Mouse (Mus musculus) neural tube, embryonic 15.5 days (tissue): ENCODE results near the gene Ndufa10. TPM values are rescaled to one million over a fixed set of nuclear protein-coding genes. Genes with fewer than 3 reads are reported as not detected.

Source experiments
- ATAC-seq: fragments of 200-750 bp; cut with Nextera tagmentation; 2 replicates; pipeline ENCODE4 v1.8.0; 2017; ENCODE audit warnings: mild to moderate bottlenecking, moderate TSS enrichment, moderate library complexity; ENCODE audit not compliant: low FRiP score
- H3K27ac ChIP-seq: fragments of 300-500 bp; sonication (generic); replicated peaks from 2 replicates; pipeline ENCODE4 v1.5.1; 2015; ENCODE audit warnings: mild to moderate bottlenecking, inconsistent platforms
- H3K27me3 ChIP-seq: fragments of 300-500 bp; sonication (generic); replicated peaks from 2 replicates; pipeline ENCODE4 v1.6.1; 2015; ENCODE audit warnings: inconsistent platforms
- H3K36me3 ChIP-seq: fragments of 300-500 bp; sonication (generic); 2 replicates; pipeline ENCODE4 v1.6.1; 2015; ENCODE audit warnings: inconsistent platforms
- H3K4me1 ChIP-seq: fragments of 300-500 bp; sonication (generic); 2 replicates; pipeline ENCODE4 v1.6.1; 2015; ENCODE audit warnings: inconsistent platforms
- H3K4me2 ChIP-seq: fragments of 300-500 bp; sonication (generic); 2 replicates; pipeline ENCODE4 v1.6.1; 2015; ENCODE audit warnings: inconsistent platforms, mild to moderate bottlenecking, moderate library complexity
- H3K4me3 ChIP-seq: fragments of 300-500 bp; sonication (generic); replicated peaks from 2 replicates; pipeline ENCODE4 v1.5.1; 2015; ENCODE audit warnings: mild to moderate bottlenecking, inconsistent platforms
- H3K9ac ChIP-seq: fragments of 300-500 bp; sonication (generic); replicated peaks from 2 replicates; pipeline ENCODE4 v1.6.1; 2015; ENCODE audit warnings: mild to moderate bottlenecking, inconsistent platforms
- H3K9me3 ChIP-seq: fragments of 300-500 bp; sonication (generic); replicated peaks from 2 replicates; pipeline ENCODE4 v1.6.1; 2016; ENCODE audit warnings: inconsistent platforms
- WGBS: fragments of 180-500 bp; shearing (Covaris S2); methylation state at CpG from one replicate; pipeline ENCODE4 v1.1.7; 2015; ENCODE audit warnings: mixed read lengths; 5-methylcytosine and 5-hydroxymethylcytosine counted together
- polyA plus RNA-seq: library from polyadenylated mRNA; unstranded; fragments of >200 nt; fragmentation: Nextera tagmentation; extraction: Ambion mirVana; gene quantifications from 2 replicates; pipeline ENCODE4 v1.2.1, GENCODE M21; 2015

Ndufa10 gene
- polyA plus RNA-seq, 1 experiment from 2014 or later = 343 TPM

DNA sequence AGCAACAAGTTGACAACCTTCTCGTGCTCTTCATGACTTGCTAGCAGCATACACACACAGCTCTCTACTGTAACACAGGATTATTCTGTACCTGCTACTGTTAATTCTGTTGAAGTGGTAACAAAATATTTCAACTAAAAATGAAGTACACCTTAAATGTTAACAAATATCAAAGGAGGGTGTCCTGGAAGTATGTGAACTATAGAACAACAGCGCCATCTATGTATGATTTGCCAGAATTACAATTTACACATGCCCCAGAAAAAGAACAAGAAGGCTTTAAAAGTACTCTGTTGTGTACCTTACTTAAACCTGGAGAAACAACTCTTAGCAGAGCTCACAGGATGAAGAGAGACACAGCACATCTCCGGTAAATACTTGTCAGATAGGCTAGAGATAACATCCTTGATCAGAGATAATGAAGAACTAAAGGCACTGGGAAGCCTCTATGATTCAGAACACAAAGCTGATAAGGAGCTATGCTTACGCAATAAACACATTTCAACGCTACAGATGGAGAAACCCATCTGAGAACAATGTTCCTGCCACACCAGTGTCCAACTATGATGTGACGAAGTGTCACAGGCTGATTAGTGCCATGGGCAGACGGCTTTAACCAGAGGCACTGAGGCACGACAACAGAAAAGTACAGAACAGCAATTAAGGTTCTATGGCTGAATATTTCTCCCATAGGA is 19.8 kb downstream of the Ndufa10 start:
- Histone ChIP-seq H3K9me3 (no peaks in the 10 kb centered on the region), H3K4me2 (no peak overlapping the region), H3K27me3 (no peaks in the 10 kb centered on the region), H3K4me1 (no peaks in the 10 kb centered on the region), H3K9ac (no peak overlapping the region), H3K36me3 (peaks cover 76% of the 10 kb centered on the region), H3K4me3 (no peak overlapping the region), H3K27ac (no peak overlapping the region)
- WGBS = 75% methylated on average over 8 of the region's 8 CpGs
- no peak for ATAC-seq

DNA sequence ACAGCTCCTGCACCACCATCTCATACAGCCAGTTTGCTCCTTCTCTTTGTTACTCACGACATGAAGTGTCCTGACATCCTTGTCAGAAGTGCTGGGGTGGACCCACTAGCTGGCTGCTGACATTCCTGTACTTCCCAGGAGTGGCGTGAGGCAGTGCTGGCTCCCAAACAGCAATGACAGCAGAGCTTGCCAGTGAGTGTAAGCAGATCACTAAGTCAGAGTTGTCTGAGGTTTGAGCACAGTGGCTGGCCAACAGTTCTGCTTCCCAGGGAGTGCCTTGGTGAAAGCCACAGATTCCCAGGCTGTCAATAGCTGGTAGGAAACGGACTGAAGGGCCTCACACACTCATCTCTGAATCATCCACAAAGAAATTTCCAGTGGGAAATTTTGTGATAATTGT is 25.4 kb downstream of the Ndufa10 start:
- Histone ChIP-seq H3K27ac (no peak overlapping the region), H3K9ac (no peak overlapping the region), H3K36me3 (peaks cover 83% of the 10 kb centered on the region), H3K4me2 (no peak overlapping the region), H3K4me1 (no peaks in the 10 kb centered on the region), H3K9me3 (no peaks in the 10 kb centered on the region), H3K27me3 (no peaks in the 10 kb centered on the region), H3K4me3 (no peak overlapping the region)
- 88% methylated on average over 3 of the region's 3 CpGs for WGBS
- ATAC-seq = no peak

DNA sequence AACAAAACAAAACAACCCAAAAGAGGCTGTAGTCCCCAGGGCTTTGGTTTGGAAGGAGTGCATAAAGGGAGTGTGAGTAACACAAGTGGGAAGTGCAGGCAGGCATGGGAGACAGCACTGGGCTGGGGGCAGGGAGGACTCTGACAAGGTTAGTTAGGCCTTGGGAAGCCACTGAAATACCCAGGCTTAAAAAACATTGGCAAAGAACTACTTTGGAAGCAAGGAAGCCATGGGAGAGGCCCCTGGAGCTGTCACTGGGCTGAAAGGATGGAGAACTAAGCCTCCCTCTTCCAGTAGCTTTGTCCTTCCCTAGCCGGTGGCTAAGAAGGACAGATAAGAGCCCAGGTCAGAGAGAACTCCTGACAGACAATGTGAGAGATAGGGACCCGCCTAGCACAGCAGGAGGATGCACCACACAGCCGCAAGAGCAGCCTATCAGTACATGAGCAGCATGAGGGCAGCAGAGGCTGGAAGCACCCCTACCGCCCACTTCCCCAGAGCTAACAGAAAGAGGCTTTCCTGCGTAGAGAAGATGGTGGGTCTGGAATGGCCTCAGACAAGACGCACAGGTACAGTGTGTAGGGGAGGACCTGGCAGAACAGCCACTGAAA is 32.1 kb downstream of the Ndufa10 start:
- Histone ChIP-seq H3K9ac (no peak overlapping the region), H3K27me3 (no peaks in the 10 kb centered on the region), H3K4me2 (no peak overlapping the region), H3K27ac (no peak overlapping the region), H3K4me3 (no peak overlapping the region), H3K9me3 (no peaks in the 10 kb centered on the region), H3K4me1 (peaks cover 22% of the 10 kb centered on the region), H3K36me3 (peaks cover 65% of the 10 kb centered on the region)
- WGBS = 87% methylated on average over 6 of the region's 6 CpGs
- ATAC-seq = no peak

DNA sequence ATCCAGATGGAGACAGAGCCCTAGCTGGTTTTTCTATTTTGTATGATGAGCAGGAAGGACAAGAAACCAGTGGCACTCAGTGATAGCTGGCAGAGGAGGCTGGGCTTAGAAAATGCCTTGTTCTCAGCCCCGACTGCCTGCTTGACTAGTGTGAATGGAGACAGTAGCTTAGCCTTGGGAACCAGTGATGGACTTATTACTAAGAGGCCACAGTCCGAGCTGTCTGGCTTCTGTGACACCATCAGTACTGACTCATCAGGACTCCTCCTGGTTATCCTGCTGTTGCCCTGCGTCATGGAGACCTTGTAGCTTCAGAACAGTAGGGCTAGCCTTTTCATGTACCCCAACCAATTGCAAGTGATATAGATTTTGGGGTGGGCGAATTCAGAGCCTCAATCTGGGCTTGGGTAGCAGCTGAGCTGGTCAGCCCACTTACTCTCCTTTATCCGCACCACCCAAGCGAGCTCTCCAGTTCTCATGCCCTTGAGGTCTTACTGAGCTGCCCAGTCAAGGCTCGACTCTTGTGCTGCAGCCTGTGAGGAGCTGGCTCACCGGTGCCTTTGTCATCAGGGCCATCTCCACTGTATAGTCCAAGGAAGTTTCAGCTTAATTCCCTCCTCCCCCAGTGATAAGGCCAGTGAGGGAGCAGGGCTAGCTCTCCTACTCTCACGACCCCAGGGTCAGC is 33.5 kb downstream of the Ndufa10 start:
- H3K36me3 ChIP-seq = peaks cover 53% of the 10 kb centered on the region

GRCm38 (mm10) chr1:92437678-92438271 is 35.9 kb downstream of the Ndufa10 start:
- H3K9ac ChIP-seq = no peak overlapping the region
- H3K27ac ChIP-seq = peak overlapping the region; percentile 46; the same call in 1 of the 2 replicates
- H3K27me3 ChIP-seq = no peaks in the 10 kb centered on the region
- WGBS = 35% methylated on average over 9 of the region's 9 CpGs
- peak; percentile 73 for ATAC-seq
- H3K4me2 ChIP-seq = no peak overlapping the region
- H3K9me3 ChIP-seq = no peaks in the 10 kb centered on the region
- peaks cover 25% of the 10 kb centered on the region for H3K4me1 ChIP-seq
- no peak overlapping the region for H3K4me3 ChIP-seq
- H3K36me3 ChIP-seq = peaks cover 39% of the 10 kb centered on the region

More for the DNA sequence above, 33.5 kb downstream of the Ndufa10 start:
- Histone ChIP-seq H3K9me3 (no peaks in the 10 kb centered on the region), H3K4me1 (peaks cover 25% of the 10 kb centered on the region), H3K4me3 (no peak overlapping the region), H3K9ac (no peak overlapping the region), H3K27me3 (no peaks in the 10 kb centered on the region), H3K27ac (no peak overlapping the region), H3K4me2 (no peak overlapping the region)
- no peak for ATAC-seq
- 93% methylated on average over 9 of the region's 9 CpGs for WGBS

GRCm38 (mm10) chr1:92436831-92437321 is 36.8 kb downstream of the Ndufa10 start:
- H3K4me3 ChIP-seq = no peak overlapping the region
- peaks cover 25% of the 10 kb centered on the region for H3K4me1 ChIP-seq
- H3K9ac ChIP-seq = no peak overlapping the region
- peak; percentile 32; the same call in 1 of the 2 replicates for ATAC-seq
- 47% methylated on average over 4 of the region's 4 CpGs for WGBS
- H3K4me2 ChIP-seq = no peak overlapping the region
- H3K9me3 ChIP-seq = no peaks in the 10 kb centered on the region
- H3K27ac ChIP-seq = peak overlapping the region; percentile 46; the same call in 1 of the 2 replicates
- peaks cover 30% of the 10 kb centered on the region for H3K36me3 ChIP-seq
- H3K27me3 ChIP-seq = no peaks in the 10 kb centered on the region

- Histone ChIP-seq H3K4me2 (no peak overlapping the region), H3K27me3 (no peaks in the 10 kb centered on the region), H3K27ac (no peak overlapping the region), H3K9me3 (no peaks in the 10 kb centered on the region), H3K9ac (no peak overlapping the region), H3K4me1 (peaks cover 25% of the 10 kb centered on the region), H3K4me3 (no peak overlapping the region), H3K36me3 (peaks cover 15% of the 10 kb centered on the region; the same call in 1 of the 2 replicates)
- no peak for ATAC-seq
- 95% methylated on average over 1 of the region's 1 CpGs for WGBS
These were observed 38.7 kb downstream of the Ndufa10 start for GRCm38 (mm10) chr1:92434986-92435385.

GRCm38 (mm10) chr1:92432791-92433190 is 40.9 kb downstream of the Ndufa10 start:
- 73% methylated on average over 9 of the region's 9 CpGs for WGBS
- Histone ChIP-seq H3K4me3 (no peak overlapping the region), H3K9me3 (no peaks in the 10 kb centered on the region), H3K36me3 (no peaks in the 10 kb centered on the region), H3K9ac (no peak overlapping the region), H3K27ac (no peak overlapping the region), H3K4me2 (no peak overlapping the region), H3K27me3 (no peaks in the 10 kb centered on the region), H3K4me1 (peaks cover 15% of the 10 kb centered on the region)
- no peak for ATAC-seq

DNA sequence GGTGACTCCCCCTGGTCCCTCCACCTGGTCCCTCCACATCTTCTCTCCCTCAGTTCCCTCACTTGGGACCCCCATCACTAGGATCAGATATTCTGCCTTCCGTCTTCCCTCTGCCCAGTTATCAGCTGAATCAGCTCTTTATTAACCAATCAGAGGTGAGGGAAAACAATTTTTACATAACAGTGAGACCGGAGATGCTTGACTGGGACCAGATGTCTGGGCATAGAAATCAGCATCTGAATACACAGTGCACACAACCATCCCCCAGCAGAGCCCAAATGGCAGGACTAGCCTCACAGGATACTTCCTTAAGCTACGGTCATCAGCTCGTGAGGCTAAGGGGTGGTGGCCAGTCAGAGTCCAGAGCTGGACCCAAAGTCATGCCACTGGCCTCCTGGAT is 41.6 kb downstream of the Ndufa10 start:
- ATAC-seq = no peak
- Histone ChIP-seq H3K4me2 (no peak overlapping the region), H3K27ac (no peak overlapping the region), H3K9me3 (no peaks in the 10 kb centered on the region), H3K4me3 (no peak overlapping the region), H3K4me1 (peaks cover 8% of the 10 kb centered on the region), H3K27me3 (no peaks in the 10 kb centered on the region), H3K9ac (no peak overlapping the region), H3K36me3 (no peaks in the 10 kb centered on the region)
- WGBS = 44% methylated on average over 4 of the region's 4 CpGs

DNA sequence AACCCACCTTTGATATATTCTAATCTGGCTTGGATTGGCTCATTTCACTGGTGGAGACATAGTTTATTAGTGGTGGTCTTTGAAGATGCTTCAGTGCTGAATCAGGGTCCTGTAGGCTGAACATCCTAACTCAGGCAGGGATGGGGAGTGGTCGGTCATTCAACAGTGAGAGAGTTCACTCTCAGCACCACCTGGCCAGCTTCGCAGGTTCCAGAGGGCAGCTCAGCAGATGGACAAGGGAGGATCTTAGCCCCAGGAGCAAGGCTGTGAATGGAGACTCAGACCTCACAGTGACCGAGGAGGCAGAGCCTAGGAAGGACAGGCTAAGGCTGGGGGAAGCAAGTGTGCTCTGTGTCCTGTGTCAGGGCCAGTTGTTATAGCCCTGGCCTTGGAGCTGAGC is 42.2 kb downstream of the Ndufa10 start:
- Histone ChIP-seq H3K9ac (no peak overlapping the region), H3K9me3 (no peaks in the 10 kb centered on the region), H3K27me3 (no peaks in the 10 kb centered on the region), H3K4me2 (no peak overlapping the region), H3K4me1 (peaks cover 1% of the 10 kb centered on the region; the same call in 1 of the 2 replicates), H3K36me3 (no peaks in the 10 kb centered on the region), H3K4me3 (no peak overlapping the region), H3K27ac (no peak overlapping the region)
- no peak for ATAC-seq
- 75% methylated on average over 3 of the region's 3 CpGs for WGBS

GRCm38 (mm10) chr1:92430991-92431390 is 42.7 kb downstream of the Ndufa10 start:
- 81% methylated on average over 1 of the region's 1 CpGs for WGBS
- no peaks in the 10 kb centered on the region for H3K9me3 ChIP-seq
- ATAC-seq = no peak

More at GRCm38 (mm10) chr1:92430991-92431390, 42.7 kb downstream of the Ndufa10 start:
- Histone ChIP-seq H3K4me3 (no peak overlapping the region), H3K27ac (no peak overlapping the region), H3K4me2 (no peak overlapping the region), H3K27me3 (no peaks in the 10 kb centered on the region), H3K9ac (no peak overlapping the region), H3K36me3 (no peaks in the 10 kb centered on the region), H3K4me1 (no peaks in the 10 kb centered on the region)
